Mouse (Mus musculus) lung, embryonic 16.5 days (tissue): Measurements from ENCODE around the gene Synm. TPM values are rescaled to one million over a fixed set of nuclear protein-coding genes. Genes with fewer than 3 reads are reported as not detected.

Source experiments
- ATAC-seq: fragments of 200-750 bp; cut with Nextera tagmentation; 2 replicates; pipeline ENCODE4 v1.8.0; 2017; ENCODE audit warnings: low read depth, mild to moderate bottlenecking, moderate library complexity
- H3K27ac ChIP-seq: fragments of 300-500 bp; sonication (generic); 2 replicates; pipeline ENCODE4 v1.5.1; 2014; ENCODE audit warnings: mild to moderate bottlenecking, control low read depth, low read length
- H3K27me3 ChIP-seq: fragments of 300-500 bp; sonication (generic); 2 replicates; pipeline ENCODE4 v1.6.1; 2014; ENCODE audit warnings: low read depth, low read length, mixed read lengths; ENCODE audit not compliant: control insufficient read depth, insufficient read depth
- H3K36me3 ChIP-seq: fragments of 300-500 bp; sonication (generic); 2 replicates; pipeline ENCODE4 v1.6.1; 2014; ENCODE audit warnings: low read length; ENCODE audit not compliant: control insufficient read depth, insufficient read depth
- H3K4me1 ChIP-seq: fragments of 300-500 bp; sonication (generic); replicated peaks from 2 replicates; pipeline ENCODE4 v1.6.1; 2014; ENCODE audit warnings: low read length, mixed read lengths; ENCODE audit not compliant: control insufficient read depth, insufficient read depth
- H3K4me2 ChIP-seq: fragments of 300-500 bp; sonication (generic); 2 replicates; pipeline ENCODE4 v1.6.1; 2014; ENCODE audit warnings: low read depth, low read length, control low read depth
- H3K4me3 ChIP-seq: fragments of 300-500 bp; sonication (generic); 2 replicates; pipeline ENCODE4 v1.5.1; 2014; ENCODE audit warnings: mild to moderate bottlenecking, low read length, control low read depth
- H3K9ac ChIP-seq: fragments of 300-500 bp; sonication (generic); 2 replicates; pipeline ENCODE4 v1.6.1; 2014; ENCODE audit warnings: low read length, control low read depth
- H3K9me3 ChIP-seq: fragments of 300-500 bp; sonication (generic); 2 replicates; pipeline ENCODE4 v1.6.1; 2016; ENCODE audit warnings: low read length; ENCODE audit not compliant: control insufficient read depth
- WGBS: fragments of 180-500 bp; shearing (Covaris S2); extraction: QIAGEN DNeasy Blood & Tissue Kit; methylation state at CpG from one replicate; pipeline ENCODE4 v1.1.7; 2014; 5-methylcytosine and 5-hydroxymethylcytosine counted together
- microRNA-seq: library from miRNA; unstranded; fragments of <30 nt; microRNA quantifications from one replicate; pipeline ENCODE4, GENCODE M21; 2016
- polyA plus RNA-seq: library from polyadenylated mRNA; unstranded; fragments of >200 nt; fragmentation: Nextera tagmentation; extraction: Ambion mirVana; gene quantifications from 2 replicates; pipeline ENCODE4 v1.2.1, GENCODE M21; 2015

Gene Synm
- polyA plus RNA-seq, 1 experiment from 2014 or later, result 12.9 TPM

DNA sequence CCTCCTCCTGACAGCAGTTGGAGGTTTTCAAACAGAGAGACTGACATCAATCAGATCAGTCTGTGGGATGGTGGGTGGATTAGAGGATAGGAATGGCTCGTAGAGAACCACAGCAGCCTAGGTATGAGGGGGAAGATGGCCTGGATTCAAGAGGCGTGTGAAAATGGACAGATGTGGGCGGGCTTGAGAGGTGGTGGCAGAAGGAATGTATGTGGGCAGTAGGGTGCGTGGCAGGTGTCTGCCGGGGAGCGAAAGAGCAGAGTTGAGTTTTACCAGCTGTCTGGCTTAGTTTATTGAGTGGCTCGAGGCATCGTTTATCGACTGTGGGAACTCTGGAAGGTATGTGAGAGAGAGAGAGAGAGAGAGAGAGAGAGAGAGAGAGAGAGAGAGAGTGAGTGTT is 78.5 kb downstream of the Synm start:
- no peaks in the 10 kb centered on the region; the same call in 1 of the 2 replicates for H3K4me1 ChIP-seq
- H3K4me3 ChIP-seq, result no peak overlapping the region
- H3K9me3 ChIP-seq, result no peaks in the 10 kb centered on the region
- H3K4me2 ChIP-seq, result no peak overlapping the region
- no peak for ATAC-seq
- no peak overlapping the region for H3K27ac ChIP-seq
- H3K27me3 ChIP-seq, result no peaks in the 10 kb centered on the region
- peaks cover 22% of the 10 kb centered on the region for H3K36me3 ChIP-seq
- no peak overlapping the region for H3K9ac ChIP-seq
- 63% methylated on average over 9 of the region's 9 CpGs for WGBS

Small RNA genes lying within 50 kb of the gene (microRNA-seq; reads per million reads assigned to microRNA genes)
- gene Gm23844, result not detected

Other genes with a start within 250 kb of the Synm start
- 13.5 and 16.9 TPM in 2 replicates for gene Lrrc28, start 114.5 kb downstream of the Synm start, polyA plus RNA-seq
- gene Ttc23, start 112.3 kb downstream of the Synm start, polyA plus RNA-seq, result 27.1 and 29.8 TPM in 2 replicates
- 19.9 and 22.9 TPM in 2 replicates for gene Igf1r, start 193.1 kb upstream of the Synm start, polyA plus RNA-seq